Mouse (Mus musculus) myocyte (in vitro differentiated cells): ENCODE data around the gene Bbof1. TPM values are rescaled to one million over a fixed set of nuclear protein-coding genes. Genes with fewer than 3 reads are reported as not detected.

Experiments
- H3K27me3 ChIP-seq: one replicate; pipeline ENCODE4 v1.6.1; 2011; ENCODE audit not compliant: control insufficient read depth, insufficient read depth, insufficient read length
- H3K36me3 ChIP-seq: one replicate; pipeline ENCODE4 v1.6.1; 2011; ENCODE audit not compliant: control insufficient read depth, insufficient read depth
- H3K4me2 ChIP-seq: one replicate; pipeline ENCODE4 v1.6.1; 2011; ENCODE audit warnings: low read depth, control low read depth
- H3K4me3 ChIP-seq: one replicate; pipeline ENCODE4 v1.5.1; 2011; ENCODE audit warnings: mild to moderate bottlenecking, control low read depth, moderate library complexity
- H3K79me2 ChIP-seq: one replicate; pipeline ENCODE4 v1.6.1; 2011; ENCODE audit not compliant: control insufficient read depth, insufficient read depth
- H3ac ChIP-seq: one replicate; pipeline ENCODE4 v1.6.1; 2011; ENCODE audit not compliant: control insufficient read depth, insufficient read length
- CEBPB ChIP-seq: IDR thresholded peaks from 2 replicates; pipeline ENCODE4 v1.6.1; 2011; ENCODE audit warnings: mild to moderate bottlenecking, moderate library complexity; ENCODE audit not compliant: poor library complexity, insufficient read depth, severe bottlenecking
- E2F4 ChIP-seq: IDR thresholded peaks from one replicate; pipeline ENCODE4 v1.6.1; 2011; ENCODE audit warnings: mild to moderate bottlenecking, control low read depth, moderate library complexity; ENCODE audit not compliant: insufficient read depth
- MAX ChIP-seq: IDR thresholded peaks from one replicate; pipeline ENCODE4 v1.6.1; 2011; ENCODE audit warnings: low read depth, mild to moderate bottlenecking, control low read depth
- MYOD1 ChIP-seq, 3 experiments: IDR thresholded peaks; one replicate each; pipeline ENCODE4 v1.6.1; 2011; ENCODE audit warnings: control low read depth in 2 of 3, low read depth in 2 of 3, mild to moderate bottlenecking in 2 of 3, moderate library complexity in 1 of 3; ENCODE audit not compliant: insufficient read length in 2 of 3, control insufficient read depth in 1 of 3
- MYOG ChIP-seq, 3 experiments: IDR thresholded peaks; one replicate each; pipeline ENCODE4 v1.6.1; 2011; ENCODE audit warnings: control low read depth in 2 of 3, low read depth in 2 of 3, mild to moderate bottlenecking in 2 of 3; ENCODE audit not compliant: insufficient read length in 2 of 3, control insufficient read depth in 1 of 3, insufficient read depth in 1 of 3
- POLR2A ChIP-seq: IDR thresholded peaks from one replicate; pipeline ENCODE4 v1.6.1; 2011; ENCODE audit warnings: low read depth, mild to moderate bottlenecking, control low read depth, moderate library complexity; ENCODE audit not compliant: insufficient read length
- POLR2AphosphoS2 ChIP-seq: IDR thresholded peaks from one replicate; pipeline ENCODE4 v1.6.1; 2011; ENCODE audit warnings: low read depth, control low read depth; ENCODE audit not compliant: insufficient read length
- REST ChIP-seq: IDR thresholded peaks from one replicate; pipeline ENCODE4 v1.6.1; 2011; ENCODE audit warnings: mild to moderate bottlenecking, control low read depth, moderate library complexity; ENCODE audit not compliant: insufficient read depth, insufficient read length
- SRF ChIP-seq: IDR thresholded peaks from one replicate; pipeline ENCODE4 v1.6.1; 2011; ENCODE audit warnings: low read depth; ENCODE audit not compliant: control insufficient read depth, insufficient read length
- TCF12 ChIP-seq: IDR thresholded peaks from one replicate; pipeline ENCODE4 v1.6.1; 2011; ENCODE audit warnings: mild to moderate bottlenecking, control low read depth; ENCODE audit not compliant: poor library complexity, insufficient read depth, severe bottlenecking
- TCF3 ChIP-seq: IDR thresholded peaks from one replicate; pipeline ENCODE4 v1.6.1; 2011; ENCODE audit warnings: low read depth, control low read depth; ENCODE audit not compliant: insufficient read length
- USF1 ChIP-seq: IDR thresholded peaks from one replicate; pipeline ENCODE4 v1.6.1; 2011; ENCODE audit warnings: low read depth, mild to moderate bottlenecking, control low read depth, moderate library complexity
- polyA plus RNA-seq: library from polyadenylated mRNA; unstranded; fragments of >200 nt; fragmentation: generic; extraction: Trizol; gene quantifications from one replicate; pipeline ENCODE4 v1.2.1, GENCODE M21; 2012; ENCODE audit warnings: missing spikeins

Gene Bbof1
- polyA plus RNA-seq, 1 experiment: 0.38 TPM

- H3K27me3 ChIP-seq: no peaks in the 10 kb centered on the region
- no peak overlapping the region for H3K4me3 ChIP-seq
- H3ac ChIP-seq: no peak overlapping the region
- TF ChIP-seq POLR2A: no peak
- TF ChIP-seq USF1: no peak
- TF ChIP-seq SRF: no peak
- TF ChIP-seq CEBPB: no peak
- TF ChIP-seq MYOD1 (IDR thresholded peaks at IDR 0.05; ENCODE audit: control insufficient read depth in 1 of 3, insufficient read length in 2 of 3, low read depth in 2 of 3): no peak
- TF ChIP-seq E2F4: no peak
- H3K4me2 ChIP-seq: no peak overlapping the region
- H3K36me3 ChIP-seq: no peaks in the 10 kb centered on the region
- no peaks in the 10 kb centered on the region for H3K79me2 ChIP-seq
Measured at GRCm38 (mm10) chr12:84399135-84399534, 9.7 kb upstream of the Bbof1 start.

- Histone ChIP-seq H3K27me3 (no peaks in the 10 kb centered on the region), H3K79me2 (no peaks in the 10 kb centered on the region), H3K36me3 (no peaks in the 10 kb centered on the region), H3K4me3 (no peak overlapping the region), H3K4me2 (no peak overlapping the region), H3ac (no peak overlapping the region)
- TF ChIP-seq USF1 (no peak), REST (no peak), POLR2AphosphoS2 (no peak), MYOD1 (IDR thresholded peaks at IDR 0.05; ENCODE audit: control insufficient read depth in 1 of 3, insufficient read length in 2 of 3, low read depth in 2 of 3) (no peak), POLR2A (no peak), MAX (no peak), TCF12 (no peak), MYOG (IDR thresholded peaks at IDR 0.05; ENCODE audit: control insufficient read depth in 1 of 3, insufficient read depth in 1 of 3, insufficient read length in 2 of 3, low read depth in 2 of 3) (no peak), TCF3 (no peak), SRF (no peak), CEBPB (no peak), E2F4 (no peak)
Measured at GRCm38 (mm10) chr12:84399663-84400062, 9.2 kb upstream of the Bbof1 start.

GRCm38 (mm10) chr12:84400068-84400467, 8.8 kb upstream of the Bbof1 start:
- TF ChIP-seq TCF3 (no peak), USF1 (no peak), POLR2A (no peak), MAX (no peak), CEBPB (no peak), E2F4 (no peak), REST (no peak), SRF (no peak), POLR2AphosphoS2 (no peak), MYOG (IDR thresholded peaks at IDR 0.05; ENCODE audit: control insufficient read depth in 1 of 3, insufficient read depth in 1 of 3, insufficient read length in 2 of 3, low read depth in 2 of 3) (no peak), MYOD1 (IDR thresholded peaks at IDR 0.05; ENCODE audit: control insufficient read depth in 1 of 3, insufficient read length in 2 of 3, low read depth in 2 of 3) (no peak), TCF12 (no peak)
- Histone ChIP-seq H3K4me3 (no peak overlapping the region), H3ac (no peak overlapping the region), H3K79me2 (no peaks in the 10 kb centered on the region), H3K36me3 (no peaks in the 10 kb centered on the region), H3K4me2 (no peak overlapping the region), H3K27me3 (no peaks in the 10 kb centered on the region)

DNA sequence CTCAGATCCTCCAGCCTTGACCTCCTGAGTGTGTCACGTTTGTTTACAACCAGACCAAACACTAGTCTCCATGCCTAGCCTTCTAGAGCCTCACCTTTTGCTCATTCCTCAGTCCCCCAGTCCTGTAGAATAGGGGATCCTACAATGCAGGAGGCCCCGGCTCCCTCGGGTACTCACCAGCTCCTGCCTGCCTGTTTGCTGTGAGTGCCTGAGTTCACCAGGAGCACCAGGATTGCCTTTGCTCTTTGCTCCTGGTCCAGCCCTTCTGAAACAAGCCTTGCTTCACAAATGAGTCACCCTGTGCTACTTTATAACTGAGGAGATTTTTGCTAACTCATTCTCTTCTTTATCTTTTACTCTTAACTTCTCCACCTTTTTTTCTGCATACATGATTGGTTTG, 8.2 kb upstream of the Bbof1 start:
- Histone ChIP-seq H3K4me2 (no peak overlapping the region), H3K36me3 (no peaks in the 10 kb centered on the region), H3K4me3 (no peak overlapping the region), H3K79me2 (no peaks in the 10 kb centered on the region), H3ac (no peak overlapping the region), H3K27me3 (no peaks in the 10 kb centered on the region)
- TF ChIP-seq POLR2AphosphoS2: no peak
- no peak for TF ChIP-seq MYOD1 (IDR thresholded peaks at IDR 0.05; ENCODE audit: control insufficient read depth in 1 of 3, insufficient read length in 2 of 3, low read depth in 2 of 3)
- no peak for TF ChIP-seq SRF
- TF ChIP-seq TCF3: no peak
- no peak for TF ChIP-seq POLR2A
- no peak for TF ChIP-seq E2F4
- no peak for TF ChIP-seq CEBPB
- TF ChIP-seq MAX: no peak
- TF ChIP-seq MYOG (IDR thresholded peaks at IDR 0.05; ENCODE audit: control insufficient read depth in 1 of 3, insufficient read depth in 1 of 3, insufficient read length in 2 of 3, low read depth in 2 of 3): no peak
- TF ChIP-seq USF1: no peak
- no peak for TF ChIP-seq REST
- TF ChIP-seq TCF12: no peak

- Histone ChIP-seq H3K4me3 (no peak overlapping the region), H3K36me3 (no peaks in the 10 kb centered on the region)
- TF ChIP-seq TCF12 (no peak), POLR2A (no peak), USF1 (no peak), REST (no peak), MYOG (IDR thresholded peaks at IDR 0.05; ENCODE audit: control insufficient read depth in 1 of 3, insufficient read depth in 1 of 3, insufficient read length in 2 of 3, low read depth in 2 of 3) (no peak), CEBPB (no peak)
Measured at GRCm38 (mm10) chr12:84402923-84403322, 5.9 kb upstream of the Bbof1 start.

More at GRCm38 (mm10) chr12:84402923-84403322, 5.9 kb upstream of the Bbof1 start:
- no peaks in the 10 kb centered on the region for H3K79me2 ChIP-seq
- no peaks in the 10 kb centered on the region for H3K27me3 ChIP-seq
- no peak overlapping the region for H3ac ChIP-seq
- H3K4me2 ChIP-seq: no peak overlapping the region
